Mouse (Mus musculus): ENCODE results near the gene Mto1. TPM values are rescaled to one million over a fixed set of nuclear protein-coding genes. Genes with fewer than 3 reads are reported as not detected.
"Not testable (repeated sequence)": the region's sequence is repeated elsewhere in the genome, so short reads cannot be mapped to it uniquely, and the experiment has no call there.

Gene Mto1
- polyA plus RNA-seq, 1 experiment, result 11.5 TPM

GRCm38 (mm10) chr9:78481423-78482331, 33.7 kb downstream of the Mto1 start:
- H3K27me3 ChIP-seq (ENCODE audit: control insufficient read depth, insufficient read depth, low read length), result no peaks in the 10 kb centered on the region
- peak overlapping the region; percentile 99 for H3K27ac ChIP-seq (ENCODE audit: control insufficient read depth, insufficient read depth, low read depth, low read length)
- H3K4me1 ChIP-seq (ENCODE audit: control insufficient read depth, insufficient read depth, low read length), result peaks cover 7% of the 10 kb centered on the region
- H3K36me3 ChIP-seq (ENCODE audit: control insufficient read depth, insufficient read depth, low read length), result peaks cover under 1% of the 10 kb centered on the region; the same call in 1 of the 2 replicates
- peak overlapping the region; percentile 97 for H3K4me3 ChIP-seq (ENCODE audit: control insufficient read depth, low read depth, low read length)
- TF ChIP-seq CTCF (IDR thresholded peaks at IDR 0.05; ENCODE audit: control insufficient read depth, insufficient read depth, insufficient replicate concordance, low read depth, low read length) (no peak), POLR2A (IDR thresholded peaks at IDR 0.05; ENCODE audit: control insufficient read depth, low read depth, low read length) (peak; percentile 100)

DNA sequence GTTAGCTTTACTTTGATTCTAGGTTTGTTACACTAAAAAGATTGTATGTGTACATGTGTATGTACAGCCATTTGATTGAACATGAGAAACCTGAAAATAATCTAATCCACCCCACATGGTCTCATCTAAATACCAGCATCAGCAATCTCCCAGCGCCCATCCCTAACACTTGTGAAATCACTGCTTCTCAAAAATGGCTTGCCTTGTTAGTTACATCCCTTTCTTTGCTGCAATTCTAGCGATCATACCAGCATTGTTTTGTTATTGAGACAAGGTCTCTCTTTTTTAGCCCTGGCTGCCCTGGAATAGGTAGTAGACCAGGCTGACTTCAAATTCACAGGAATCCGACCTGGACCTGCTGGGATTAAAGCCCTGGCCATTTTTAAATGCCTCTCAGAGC, 34.4 kb downstream of the Mto1 start:
- no peaks in the 10 kb centered on the region for H3K36me3 ChIP-seq (ENCODE audit: control insufficient read depth, insufficient read depth, low read length)
- peak overlapping the region; percentile 97 for H3K4me3 ChIP-seq (ENCODE audit: control insufficient read depth, low read depth, low read length)
- peaks cover 7% of the 10 kb centered on the region for H3K4me1 ChIP-seq (ENCODE audit: control insufficient read depth, insufficient read depth, low read length)
- TF ChIP-seq CTCF (IDR thresholded peaks at IDR 0.05; ENCODE audit: control insufficient read depth, insufficient read depth, insufficient replicate concordance, low read depth, low read length), result no peak
- TF ChIP-seq POLR2A (IDR thresholded peaks at IDR 0.05; ENCODE audit: control insufficient read depth, low read depth, low read length), result no peak
- peak overlapping the region; percentile 69; the same call in 1 of the 2 replicates for H3K27ac ChIP-seq (ENCODE audit: control insufficient read depth, insufficient read depth, low read depth, low read length)
- no peaks in the 10 kb centered on the region for H3K27me3 ChIP-seq (ENCODE audit: control insufficient read depth, insufficient read depth, low read length)

GRCm38 (mm10) chr9:78484660-78485059, 36.7 kb downstream of the Mto1 start:
- no peak overlapping the region for H3K27ac ChIP-seq (ENCODE audit: control insufficient read depth, insufficient read depth, low read depth, low read length)
- no peaks in the 10 kb centered on the region for H3K36me3 ChIP-seq (ENCODE audit: control insufficient read depth, insufficient read depth, low read length)
- H3K4me3 ChIP-seq (ENCODE audit: control insufficient read depth, low read depth, low read length), result no peak overlapping the region
- no peak for TF ChIP-seq CTCF (IDR thresholded peaks at IDR 0.05; ENCODE audit: control insufficient read depth, insufficient read depth, insufficient replicate concordance, low read depth, low read length)
- no peak for TF ChIP-seq POLR2A (IDR thresholded peaks at IDR 0.05; ENCODE audit: control insufficient read depth, low read depth, low read length)
- H3K27me3 ChIP-seq (ENCODE audit: control insufficient read depth, insufficient read depth, low read length), result no peaks in the 10 kb centered on the region
- H3K4me1 ChIP-seq (ENCODE audit: control insufficient read depth, insufficient read depth, low read length), result peaks cover 7% of the 10 kb centered on the region

GRCm38 (mm10) chr9:78488021-78488420, 40.0 kb downstream of the Mto1 start:
- not testable (repeated sequence) for H3K4me1 ChIP-seq (ENCODE audit: control insufficient read depth, insufficient read depth, low read length); H3K36me3 ChIP-seq (ENCODE audit: control insufficient read depth, insufficient read depth, low read length); H3K4me3 ChIP-seq (ENCODE audit: control insufficient read depth, low read depth, low read length); H3K27ac ChIP-seq (ENCODE audit: control insufficient read depth, insufficient read depth, low read depth, low read length); H3K27me3 ChIP-seq (ENCODE audit: control insufficient read depth, insufficient read depth, low read length)

GRCm38 (mm10) chr9:78488890-78489420, 40.9 kb downstream of the Mto1 start, which contains the start of gene Eef1a1:
Gene Eef1a1, minus strand, starts transcription at chr9:78489151.
- H3K4me3 ChIP-seq (ENCODE audit: control insufficient read depth, low read depth, low read length), result peak within 1 kb of the TSS; percentile 56
- no peak within 1 kb of the TSS for H3K27ac ChIP-seq (ENCODE audit: control insufficient read depth, insufficient read depth, low read depth, low read length)
- no peaks in the 10 kb centered on the region for H3K4me1 ChIP-seq (ENCODE audit: control insufficient read depth, insufficient read depth, low read length)
- H3K27me3 ChIP-seq (ENCODE audit: control insufficient read depth, insufficient read depth, low read length), result no peaks in the 10 kb centered on the region
- TF ChIP-seq CTCF (IDR thresholded peaks at IDR 0.05; ENCODE audit: control insufficient read depth, insufficient read depth, insufficient replicate concordance, low read depth, low read length) (no peak), POLR2A (IDR thresholded peaks at IDR 0.05; ENCODE audit: control insufficient read depth, low read depth, low read length) (no peak)
- H3K36me3 ChIP-seq (ENCODE audit: control insufficient read depth, insufficient read depth, low read length), result no peaks in the 10 kb centered on the region

DNA sequence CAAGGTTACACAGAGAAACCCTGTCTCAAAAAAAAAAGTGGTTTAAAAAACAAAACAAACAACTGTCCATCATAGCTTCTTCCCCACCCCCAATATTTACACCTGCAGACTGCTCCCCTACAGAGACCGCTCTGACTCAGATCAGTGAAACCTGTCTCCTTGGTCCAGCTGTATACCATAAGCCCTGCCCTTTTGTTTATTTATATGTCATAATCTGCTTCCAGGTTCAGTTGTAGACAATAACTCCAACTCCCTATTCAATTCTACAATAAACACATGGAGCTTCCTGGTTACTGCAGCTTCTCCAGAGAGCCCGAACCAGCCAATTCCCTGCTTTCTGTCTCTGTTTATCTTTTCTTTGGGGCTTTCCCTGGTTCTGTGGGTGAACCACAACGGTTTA, 43.2 kb downstream of the Mto1 start:
- Histone ChIP-seq H3K4me1 (ENCODE audit: control insufficient read depth, insufficient read depth, low read length) (no peaks in the 10 kb centered on the region), H3K36me3 (ENCODE audit: control insufficient read depth, insufficient read depth, low read length) (no peaks in the 10 kb centered on the region), H3K4me3 (ENCODE audit: control insufficient read depth, low read depth, low read length) (no peak overlapping the region), H3K27me3 (ENCODE audit: control insufficient read depth, insufficient read depth, low read length) (no peaks in the 10 kb centered on the region), H3K27ac (ENCODE audit: control insufficient read depth, insufficient read depth, low read depth, low read length) (no peak overlapping the region)
- no peak for TF ChIP-seq CTCF (IDR thresholded peaks at IDR 0.05; ENCODE audit: control insufficient read depth, insufficient read depth, insufficient replicate concordance, low read depth, low read length)
- TF ChIP-seq POLR2A (IDR thresholded peaks at IDR 0.05; ENCODE audit: control insufficient read depth, low read depth, low read length), result no peak

GRCm38 (mm10) chr9:78492254-78492653, 44.2 kb downstream of the Mto1 start:
- no peaks in the 10 kb centered on the region for H3K36me3 ChIP-seq (ENCODE audit: control insufficient read depth, insufficient read depth, low read length)
- no peak for TF ChIP-seq POLR2A (IDR thresholded peaks at IDR 0.05; ENCODE audit: control insufficient read depth, low read depth, low read length)
- no peak for TF ChIP-seq CTCF (IDR thresholded peaks at IDR 0.05; ENCODE audit: control insufficient read depth, insufficient read depth, insufficient replicate concordance, low read depth, low read length)
- H3K27ac ChIP-seq (ENCODE audit: control insufficient read depth, insufficient read depth, low read depth, low read length), result no peak overlapping the region
- H3K27me3 ChIP-seq (ENCODE audit: control insufficient read depth, insufficient read depth, low read length), result no peaks in the 10 kb centered on the region
- H3K4me1 ChIP-seq (ENCODE audit: control insufficient read depth, insufficient read depth, low read length), result no peaks in the 10 kb centered on the region
- H3K4me3 ChIP-seq (ENCODE audit: control insufficient read depth, low read depth, low read length), result no peak overlapping the region

All from testis, adult 2 months (tissue).